Mouse (Mus musculus) embryonic facial prominence, embryonic 13.5 days (tissue): ENCODE results near the gene Pemt. TPM values are rescaled to one million over a fixed set of nuclear protein-coding genes. Genes with fewer than 3 reads are reported as not detected.

Experiments
- ATAC-seq: fragments of 200-750 bp; cut with Nextera tagmentation; 2 replicates; pipeline ENCODE4 v1.8.0; 2017; ENCODE audit warnings: low read depth; ENCODE audit not compliant: insufficient number of reproducible peaks, insufficient read depth, low FRiP score, low TSS enrichment
- H3K27ac ChIP-seq: fragments of 300-500 bp; sonication (generic); 2 replicates; pipeline ENCODE4 v1.5.1; 2015; ENCODE audit warnings: moderate library complexity, mild to moderate bottlenecking, inconsistent platforms
- H3K27me3 ChIP-seq: fragments of 300-500 bp; sonication (generic); 2 replicates; pipeline ENCODE4 v1.6.1; 2015; ENCODE audit warnings: mild to moderate bottlenecking, inconsistent platforms
- H3K36me3 ChIP-seq: fragments of 300-500 bp; sonication (generic); 2 replicates; pipeline ENCODE4 v1.6.1; 2015; ENCODE audit warnings: mild to moderate bottlenecking, inconsistent platforms
- H3K4me1 ChIP-seq: fragments of 300-500 bp; sonication (generic); 2 replicates; pipeline ENCODE4 v1.6.1; 2015; ENCODE audit warnings: inconsistent platforms
- H3K4me2 ChIP-seq: fragments of 300-500 bp; sonication (generic); 2 replicates; pipeline ENCODE4 v1.6.1; 2015; ENCODE audit warnings: moderate library complexity, mild to moderate bottlenecking, inconsistent platforms
- H3K4me3 ChIP-seq: fragments of 300-500 bp; sonication (generic); 2 replicates; pipeline ENCODE4 v1.5.1; 2015; ENCODE audit warnings: mild to moderate bottlenecking, inconsistent platforms
- H3K9ac ChIP-seq: fragments of 300-500 bp; sonication (generic); 2 replicates; pipeline ENCODE4 v1.6.1; 2015; ENCODE audit warnings: mild to moderate bottlenecking, inconsistent platforms
- H3K9me3 ChIP-seq: fragments of 300-500 bp; sonication (generic); 2 replicates; pipeline ENCODE4 v1.6.1; 2016; ENCODE audit warnings: inconsistent platforms
- WGBS: fragments of 180-500 bp; shearing (Covaris S2); methylation state at CpG from one replicate; pipeline ENCODE4 v1.1.7; 2015; ENCODE audit warnings: mixed read lengths; 5-methylcytosine and 5-hydroxymethylcytosine counted together
- polyA plus RNA-seq: library from polyadenylated mRNA; unstranded; fragments of >200 nt; fragmentation: Nextera tagmentation; extraction: Ambion mirVana; gene quantifications from 2 replicates; pipeline ENCODE4 v1.2.1, GENCODE M21; 2015

Pemt gene
- polyA plus RNA-seq, 1 experiment from 2014 or later, result 6.5 TPM

DNA sequence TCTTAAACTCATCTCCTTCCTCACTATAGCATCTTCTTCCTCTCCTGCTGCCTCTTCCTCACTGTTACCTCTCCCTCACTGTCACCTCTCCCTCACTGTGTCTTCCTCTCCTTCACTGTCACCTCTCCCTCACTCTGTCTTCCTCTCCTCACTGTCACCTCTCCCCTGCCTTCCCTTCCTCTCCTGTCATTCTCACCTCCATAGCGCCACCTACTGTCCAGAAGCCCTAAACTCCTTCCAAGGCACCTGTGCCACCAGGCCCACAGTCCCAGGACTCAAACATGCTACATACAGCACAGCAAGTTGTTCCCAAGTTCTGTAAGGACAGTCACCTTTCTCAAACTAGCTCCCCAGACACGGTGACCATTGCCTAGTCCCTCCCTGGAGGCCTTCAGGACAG, 19.0 kb downstream of the Pemt start:
- ATAC-seq, result no peak
- Histone ChIP-seq H3K9ac (no peak overlapping the region), H3K4me3 (no peak overlapping the region), H3K27me3 (no peaks in the 10 kb centered on the region), H3K4me1 (peaks cover 17% of the 10 kb centered on the region), H3K4me2 (no peak overlapping the region), H3K27ac (no peak overlapping the region), H3K9me3 (no peaks in the 10 kb centered on the region), H3K36me3 (no peaks in the 10 kb centered on the region)
- WGBS, result 6% methylated on average over 2 of the region's 2 CpGs

DNA sequence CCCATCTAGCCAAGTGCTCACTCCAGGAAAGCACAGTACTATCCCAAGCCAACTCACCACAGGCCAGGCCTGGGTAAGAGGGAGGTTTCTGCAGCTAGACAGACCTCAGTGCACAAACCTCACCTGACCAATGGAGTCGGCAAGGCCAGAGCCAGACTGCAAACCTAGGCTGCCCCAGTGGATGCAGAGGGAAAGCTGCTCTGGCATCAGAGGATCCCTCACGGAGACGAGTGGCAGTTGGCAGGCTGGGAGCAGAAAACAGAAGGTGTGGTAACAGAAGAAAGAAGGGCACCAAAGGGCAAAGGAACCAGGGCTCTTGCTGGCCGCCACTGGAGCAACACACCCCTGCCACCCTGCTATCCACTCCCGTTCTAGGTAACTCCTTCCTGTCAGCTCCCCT, 20.1 kb downstream of the Pemt start:
- H3K4me2 ChIP-seq, result no peak overlapping the region
- no peaks in the 10 kb centered on the region for H3K9me3 ChIP-seq
- no peak overlapping the region for H3K9ac ChIP-seq
- 64% methylated on average over 5 of the region's 5 CpGs for WGBS
- H3K4me3 ChIP-seq, result no peak overlapping the region
- H3K27ac ChIP-seq, result no peak overlapping the region
- H3K36me3 ChIP-seq, result no peaks in the 10 kb centered on the region
- H3K4me1 ChIP-seq, result peaks cover 12% of the 10 kb centered on the region
- H3K27me3 ChIP-seq, result no peaks in the 10 kb centered on the region
- no peak for ATAC-seq

DNA sequence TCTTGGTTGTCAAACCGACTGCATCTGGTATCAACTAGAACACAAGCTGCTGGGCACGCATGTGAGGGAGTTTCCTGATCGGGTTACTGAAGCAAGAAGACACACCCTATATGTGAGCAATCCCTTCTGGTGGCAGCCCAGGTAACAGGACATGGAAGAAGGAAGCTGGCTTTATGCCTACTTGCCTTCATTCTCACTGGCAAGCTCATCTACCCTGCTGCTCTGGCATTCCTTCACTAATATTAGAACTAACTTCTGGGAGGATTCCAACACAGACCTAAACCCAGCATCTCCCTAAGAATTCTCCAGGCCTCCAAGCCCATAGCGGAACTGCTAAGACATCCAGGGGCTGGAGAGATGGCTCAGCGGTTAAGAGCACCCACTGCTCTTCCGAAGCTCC, 25.1 kb downstream of the Pemt start:
- 74% methylated on average over 6 of the region's 6 CpGs for WGBS
- no peak overlapping the region for H3K4me2 ChIP-seq
- H3K27ac ChIP-seq, result no peak overlapping the region
- ATAC-seq, result no peak
- H3K9ac ChIP-seq, result no peak overlapping the region
- no peaks in the 10 kb centered on the region for H3K27me3 ChIP-seq
- H3K36me3 ChIP-seq, result no peaks in the 10 kb centered on the region
- 0 out of 2 replicates have a peak, but pooled peaks cover 6% of the 10 kb centered on the region for H3K4me1 ChIP-seq
- no peaks in the 10 kb centered on the region for H3K9me3 ChIP-seq
- no peak overlapping the region for H3K4me3 ChIP-seq

DNA sequence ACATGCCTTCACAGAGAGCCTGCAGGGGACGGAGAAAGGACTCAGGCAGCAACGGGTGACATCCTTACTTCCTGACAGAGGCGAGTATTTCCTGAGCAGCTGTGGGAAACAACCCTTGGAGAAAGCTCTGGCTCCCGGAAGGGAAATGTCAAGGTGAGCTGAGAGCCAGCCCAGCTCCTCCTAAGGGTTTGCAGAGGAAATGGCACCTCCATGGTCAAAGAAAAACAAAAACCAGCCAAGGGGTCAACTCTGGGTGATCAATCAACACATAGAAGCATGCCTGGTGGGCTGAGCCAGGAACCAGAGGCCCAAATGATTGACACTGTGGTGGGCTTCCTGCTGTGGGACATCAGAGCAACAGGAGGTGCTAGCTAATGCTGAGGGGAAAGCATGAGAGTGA, 29.6 kb downstream of the Pemt start:
- Histone ChIP-seq H3K27me3 (no peaks in the 10 kb centered on the region), H3K9ac (no peak overlapping the region), H3K27ac (no peak overlapping the region), H3K9me3 (no peaks in the 10 kb centered on the region), H3K4me2 (no peak overlapping the region), H3K36me3 (no peaks in the 10 kb centered on the region), H3K4me3 (no peak overlapping the region), H3K4me1 (0 out of 2 replicates have a peak, but pooled peaks cover 6% of the 10 kb centered on the region)
- no peak for ATAC-seq
- WGBS, result 63% methylated on average over 4 of the region's 4 CpGs

DNA sequence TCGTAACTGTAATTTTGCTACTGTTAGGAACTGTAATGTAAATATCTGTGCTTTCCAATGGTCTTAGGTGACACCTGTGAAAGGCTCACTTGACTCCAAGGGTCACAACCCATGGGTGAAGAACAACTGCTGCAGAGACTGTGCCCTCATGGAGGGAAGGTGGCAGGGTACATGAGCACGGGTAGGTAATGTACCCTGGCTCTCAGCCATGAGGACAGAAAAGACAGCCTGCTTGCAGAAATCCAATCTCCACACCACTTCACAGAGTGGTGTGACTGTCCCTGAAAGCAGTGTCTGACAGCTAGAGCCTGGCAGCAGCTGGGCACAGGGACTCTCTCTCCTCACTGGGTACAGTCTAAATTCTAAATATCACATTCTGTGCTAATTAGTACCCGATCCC, 34.8 kb downstream of the Pemt start:
- H3K4me3 ChIP-seq, result no peak overlapping the region
- H3K9me3 ChIP-seq, result no peaks in the 10 kb centered on the region
- H3K4me2 ChIP-seq, result no peak overlapping the region
- 79% methylated on average over 3 of the region's 3 CpGs for WGBS
- no peaks in the 10 kb centered on the region for H3K27me3 ChIP-seq
- H3K27ac ChIP-seq, result no peak overlapping the region
- no peak overlapping the region for H3K9ac ChIP-seq
- no peaks in the 10 kb centered on the region for H3K36me3 ChIP-seq
- no peak for ATAC-seq
- H3K4me1 ChIP-seq, result no peaks in the 10 kb centered on the region

DNA sequence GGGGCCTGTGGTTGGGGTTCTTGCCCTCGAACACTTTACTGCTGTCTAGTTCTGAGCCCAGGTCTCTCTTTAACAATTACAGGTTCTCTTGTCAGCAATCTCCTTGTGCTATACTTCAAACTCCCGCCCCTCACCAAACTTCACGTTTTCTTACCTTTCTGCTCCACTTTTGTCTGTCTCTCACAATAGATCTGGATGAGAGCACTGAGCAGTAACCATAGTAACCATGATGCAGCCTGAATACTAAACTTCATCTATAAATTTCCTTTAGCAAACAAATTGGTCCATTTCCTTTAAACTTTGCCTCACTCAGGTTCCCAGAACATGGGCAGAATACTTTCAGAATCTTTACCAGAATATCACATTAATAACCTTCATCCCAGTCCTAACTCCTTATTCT, 36.8 kb downstream of the Pemt start:
- Histone ChIP-seq H3K27ac (no peak overlapping the region), H3K9ac (no peak overlapping the region), H3K4me3 (no peak overlapping the region), H3K27me3 (no peaks in the 10 kb centered on the region), H3K36me3 (no peaks in the 10 kb centered on the region), H3K4me1 (no peaks in the 10 kb centered on the region), H3K9me3 (no peaks in the 10 kb centered on the region), H3K4me2 (no peak overlapping the region)
- WGBS, result 80% methylated on average over 3 of the region's 3 CpGs
- no peak for ATAC-seq

DNA sequence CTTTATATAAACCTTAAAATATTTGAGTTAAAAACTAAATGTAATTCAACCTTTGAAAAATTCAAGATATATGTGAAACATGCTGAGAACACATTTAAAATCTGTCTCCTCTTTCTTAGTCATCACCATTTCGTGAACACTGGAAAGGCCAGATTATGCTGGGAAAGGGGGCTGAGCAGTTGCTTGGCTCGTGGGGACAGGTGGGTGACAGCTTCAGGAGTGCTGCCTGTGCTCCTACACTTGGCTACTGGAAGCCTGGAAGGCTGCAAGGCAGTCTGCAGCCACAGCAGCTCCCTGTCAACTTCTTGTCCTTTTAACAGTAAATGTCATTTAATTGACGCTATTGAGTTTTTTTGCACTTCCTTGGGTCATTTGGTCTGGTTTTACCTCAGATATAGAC, 40.4 kb downstream of the Pemt start:
- WGBS, result 65% methylated on average over 3 of the region's 3 CpGs
- Histone ChIP-seq H3K27me3 (no peaks in the 10 kb centered on the region), H3K36me3 (no peaks in the 10 kb centered on the region), H3K4me1 (no peaks in the 10 kb centered on the region), H3K4me3 (no peak overlapping the region), H3K4me2 (no peak overlapping the region), H3K27ac (no peak overlapping the region), H3K9ac (no peak overlapping the region), H3K9me3 (no peaks in the 10 kb centered on the region)
- ATAC-seq, result no peak

DNA sequence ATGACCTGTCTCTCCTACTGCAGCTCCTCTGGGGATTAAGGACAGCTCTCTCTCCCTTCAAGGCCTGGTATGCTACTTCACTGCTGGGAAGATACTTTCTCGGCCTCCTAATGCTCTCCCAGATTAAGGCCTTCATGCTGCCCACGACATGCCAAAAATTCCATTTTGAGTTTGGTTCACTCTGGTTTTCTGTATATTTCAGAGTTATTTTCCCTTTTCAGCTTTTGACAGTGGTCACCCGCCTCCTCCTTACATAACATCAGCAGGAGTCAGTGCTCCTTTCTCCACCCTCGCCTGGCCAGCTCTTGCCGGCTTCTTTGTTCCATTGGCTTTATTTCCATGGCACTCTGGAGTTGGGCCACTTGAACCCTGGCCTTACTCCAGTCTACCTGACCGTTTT, 41.6 kb downstream of the Pemt start:
- Histone ChIP-seq H3K36me3 (no peaks in the 10 kb centered on the region), H3K27ac (no peak overlapping the region), H3K4me1 (no peaks in the 10 kb centered on the region), H3K9me3 (no peaks in the 10 kb centered on the region), H3K9ac (no peak overlapping the region), H3K4me2 (no peak overlapping the region), H3K27me3 (no peaks in the 10 kb centered on the region), H3K4me3 (no peak overlapping the region)
- no peak for ATAC-seq
- WGBS, result 78% methylated on average over 6 of the region's 6 CpGs

DNA sequence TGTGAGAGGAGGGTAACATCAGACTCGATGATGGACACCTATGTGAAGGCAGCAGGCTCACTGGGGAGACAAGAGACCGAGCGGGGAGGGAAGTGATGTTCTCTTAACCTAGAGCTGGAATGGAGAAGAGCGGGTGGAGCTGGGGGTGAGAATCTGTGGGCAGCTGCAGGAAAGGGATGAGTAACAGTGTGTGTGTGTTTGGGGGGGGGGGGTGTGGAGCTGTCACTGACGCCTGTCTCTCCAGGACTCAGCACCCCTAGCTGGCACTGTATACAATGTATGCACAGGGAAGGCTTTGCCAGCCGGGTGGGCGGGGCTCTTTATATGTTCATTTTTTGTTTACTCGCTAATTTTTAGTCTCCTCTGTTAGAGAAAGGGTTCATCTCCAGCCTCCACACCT, 42.5 kb downstream of the Pemt start:
- H3K4me1 ChIP-seq, result no peaks in the 10 kb centered on the region
- H3K9me3 ChIP-seq, result no peaks in the 10 kb centered on the region
- no peak overlapping the region for H3K9ac ChIP-seq
- 84% methylated on average over 8 of the region's 8 CpGs for WGBS
- H3K27ac ChIP-seq, result no peak overlapping the region
- no peak overlapping the region for H3K4me3 ChIP-seq
- no peaks in the 10 kb centered on the region for H3K27me3 ChIP-seq
- H3K4me2 ChIP-seq, result no peak overlapping the region
- ATAC-seq, result no peak
- no peaks in the 10 kb centered on the region for H3K36me3 ChIP-seq

DNA sequence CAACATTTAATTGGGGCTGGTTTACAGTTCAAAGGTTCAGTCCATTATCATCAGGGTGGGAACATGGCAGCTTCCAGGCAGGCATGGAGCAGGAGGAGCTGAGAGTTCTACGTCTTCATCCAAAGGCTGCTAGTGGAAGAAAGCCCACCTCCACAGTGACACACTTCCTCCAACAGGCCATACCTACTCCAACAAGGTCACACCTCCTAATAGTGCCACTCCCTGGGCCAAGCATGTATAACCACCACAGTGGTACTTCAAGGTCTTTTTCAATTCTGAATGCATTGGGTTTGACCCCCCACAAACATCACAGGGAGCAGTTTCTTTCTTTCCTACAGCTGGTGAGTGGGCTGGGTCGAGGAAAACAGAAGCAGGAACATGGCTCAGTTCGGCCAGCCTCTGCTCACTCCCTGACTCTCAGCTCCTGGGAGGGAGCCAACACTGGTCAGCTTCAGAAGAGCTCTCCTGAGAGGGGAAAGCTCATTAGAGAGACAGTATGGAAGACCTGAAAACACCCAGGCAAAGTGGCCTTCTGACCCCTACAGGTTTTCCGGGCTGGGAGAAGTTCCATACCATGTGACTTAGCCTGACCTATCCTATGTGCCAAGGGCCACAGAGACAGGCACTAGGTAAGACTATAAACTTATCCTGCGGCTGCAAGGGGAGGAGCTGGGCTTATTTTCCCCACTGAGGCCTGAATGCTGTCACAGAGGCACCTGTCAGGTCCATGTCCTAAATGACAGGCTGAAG, 44.9 kb downstream of the Pemt start:
- Histone ChIP-seq H3K36me3 (no peaks in the 10 kb centered on the region), H3K9me3 (no peaks in the 10 kb centered on the region), H3K4me3 (no peak overlapping the region), H3K4me2 (no peak overlapping the region), H3K9ac (no peak overlapping the region), H3K27ac (no peak overlapping the region), H3K27me3 (no peaks in the 10 kb centered on the region), H3K4me1 (no peaks in the 10 kb centered on the region)
- no peak for ATAC-seq
- 76% methylated on average over 5 of the region's 5 CpGs for WGBS

DNA sequence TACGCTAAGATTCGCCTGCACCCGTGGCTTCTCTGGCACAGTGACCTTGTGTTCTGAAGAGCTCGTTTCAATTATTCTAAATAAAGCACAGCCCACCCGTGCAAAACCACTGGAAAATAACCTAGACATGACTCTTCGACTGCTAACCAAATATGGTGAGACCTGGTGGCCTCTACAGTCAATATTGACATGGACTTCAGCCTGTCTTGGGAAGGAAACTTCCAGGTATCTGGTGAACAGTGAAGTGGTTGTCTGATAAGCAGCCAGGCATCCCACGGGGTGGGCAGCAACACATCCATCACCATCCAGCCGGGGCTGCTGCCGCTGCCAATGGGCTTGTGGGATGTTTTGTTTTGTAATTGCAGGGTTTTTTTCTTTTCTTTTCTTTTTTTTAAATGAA, 52.0 kb downstream of the Pemt start:
- Histone ChIP-seq H3K4me2 (no peak overlapping the region), H3K4me1 (peaks cover 7% of the 10 kb centered on the region), H3K27me3 (no peaks in the 10 kb centered on the region), H3K36me3 (no peaks in the 10 kb centered on the region), H3K9me3 (no peaks in the 10 kb centered on the region; the same call in 1 of the 2 replicates), H3K4me3 (no peak overlapping the region), H3K9ac (no peak overlapping the region), H3K27ac (no peak overlapping the region)
- WGBS, result 71% methylated on average over 9 of the region's 9 CpGs
- ATAC-seq, result no peak

DNA sequence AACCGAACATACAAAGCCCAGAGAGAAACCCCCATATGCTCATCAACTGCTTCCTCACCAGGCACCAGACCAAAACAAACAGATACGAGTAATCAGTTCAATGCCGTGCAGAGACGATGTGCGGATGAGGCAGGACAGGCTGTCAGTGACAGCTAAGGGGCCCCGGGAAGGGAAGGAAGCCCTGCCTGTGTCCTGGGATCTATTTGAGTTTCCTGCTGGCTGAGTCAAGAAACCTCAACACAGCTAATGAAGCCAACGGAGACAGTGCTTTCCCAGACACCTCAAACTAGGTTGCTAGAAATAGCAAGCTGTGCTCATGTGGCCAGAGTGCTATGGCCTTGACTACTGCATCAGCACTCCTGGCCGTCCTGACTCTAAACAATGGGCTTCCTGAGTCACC, 54.9 kb downstream of the Pemt start:
- WGBS, result 72% methylated on average over 8 of the region's 8 CpGs
- Histone ChIP-seq H3K9ac (no peak overlapping the region), H3K4me3 (no peak overlapping the region), H3K36me3 (no peaks in the 10 kb centered on the region), H3K27me3 (no peaks in the 10 kb centered on the region), H3K4me2 (no peak overlapping the region), H3K27ac (no peak overlapping the region), H3K9me3 (no peaks in the 10 kb centered on the region; the same call in 1 of the 2 replicates), H3K4me1 (peaks cover 7% of the 10 kb centered on the region)
- no peak for ATAC-seq
